Mouse (Mus musculus) gastrocnemius, postnatal 36 days (tissue): Measurements from ENCODE around the gene Foxc2. TPM values are rescaled to one million over a fixed set of nuclear protein-coding genes. Genes with fewer than 3 reads are reported as not detected.

Experiments used
- DNase-seq, 2 experiments: peaks; one replicate each; pipeline ENCODE4 v3.0.0; 2022
- intact Hi-C: fragments of 180-260 bp; cut with DNase I; formaldehyde crosslinking; loops from one replicate; pipeline ENCODE4 v1.15.1; 2025
- total RNA-seq, 2 experiments: library from RNA; stranded (reverse); gene quantifications; 2 replicates each; pipeline ENCODE4 v1.2.3; 2021

Gene Foxc2
- total RNA-seq, 2 experiments from 2014 or later = 0.18 to 0.27 TPM

- intact Hi-C loops = loop anchor here (2.0 kb wide), 1 partner anchor 112 kb away; no protein-coding TSS in a partner anchor
- no peak for DNase-seq
Measured at GRCm38 (mm10) chr8:121085011-121085410, 31.0 kb upstream of the Foxc2 start.

DNA sequence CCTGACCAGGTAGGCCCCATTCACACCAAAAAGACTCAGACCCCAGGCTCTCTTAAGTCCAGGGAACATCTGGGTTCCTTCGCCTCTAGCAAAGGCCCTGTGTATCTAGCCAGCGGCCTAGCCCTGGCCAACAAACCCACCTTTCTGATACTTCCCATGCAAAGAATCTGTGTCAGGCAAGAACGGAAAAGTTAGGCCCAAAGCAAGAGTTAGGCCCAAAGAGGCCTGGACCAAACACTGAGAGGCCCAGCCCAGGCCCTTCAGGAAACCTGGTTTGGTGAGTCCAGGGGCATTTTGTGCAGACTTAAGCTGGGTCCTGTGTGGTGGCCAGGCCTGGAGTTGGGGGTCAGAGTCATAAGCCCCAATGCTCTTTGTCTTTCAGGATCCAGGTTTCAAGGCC is 30.4 kb upstream of the Foxc2 start:
- intact Hi-C loops = loop anchor here (2.0 kb wide), 1 partner anchor 113 kb away; no protein-coding TSS in a partner anchor
- no peak for DNase-seq

- intact Hi-C loops = no loop called here
- DNase-seq = no peak
Measured at GRCm38 (mm10) chr8:121086004-121086900, 29.7 kb upstream of the Foxc2 start.

- intact Hi-C loops = no loop called here
- DNase-seq = no peak
Measured at GRCm38 (mm10) chr8:121088281-121088680, 27.7 kb upstream of the Foxc2 start.

- no peak for DNase-seq
- intact Hi-C loops = no loop called here
Measured at GRCm38 (mm10) chr8:121088871-121089630, 26.9 kb upstream of the Foxc2 start.

GRCm38 (mm10) chr8:121089631-121090380 is 26.2 kb upstream of the Foxc2 start:
- no peak for DNase-seq
- intact Hi-C loops = loop anchor here (10.0 kb wide), 1 partner anchor 405 kb away; no protein-coding TSS in a partner anchor

GRCm38 (mm10) chr8:121090716-121091115 is 25.3 kb upstream of the Foxc2 start:
- intact Hi-C loops = loop anchor here (10.0 kb wide), 1 partner anchor 406 kb away; no protein-coding TSS in a partner anchor
- DNase-seq = no peak

DNA sequence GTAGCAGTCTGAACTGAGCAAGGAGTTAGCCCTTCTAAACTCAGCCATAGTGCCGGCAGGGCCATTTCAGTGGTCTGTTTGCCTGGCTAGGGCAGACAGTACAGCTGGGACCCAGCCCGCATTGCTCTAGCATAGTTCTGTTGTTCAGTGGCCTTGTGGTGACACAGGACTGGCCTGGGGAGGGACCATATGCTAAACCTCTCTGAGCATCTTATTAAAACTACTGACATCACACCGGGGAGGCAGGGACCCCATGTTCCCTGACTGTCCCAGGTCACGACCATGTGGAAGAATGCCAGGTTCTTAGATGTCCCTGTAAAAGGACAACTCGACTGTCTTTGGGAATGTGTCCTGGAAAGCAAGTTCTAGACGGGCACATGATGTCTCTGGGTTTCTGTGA is 23.8 kb upstream of the Foxc2 start:
- intact Hi-C loops = loop anchor here (2.0 to 10.0 kb wide), 4 partner anchors 121 to 407 kb away; no protein-coding TSS in a partner anchor

GRCm38 (mm10) chr8:121092627-121093026 is 23.3 kb upstream of the Foxc2 start:
- peak; percentile 75 to 78 for DNase-seq
- intact Hi-C loops = loop anchor here (2.0 to 10.0 kb wide), 4 partner anchors 122 to 408 kb away; no protein-coding TSS in a partner anchor

More for the DNA sequence above, 23.8 kb upstream of the Foxc2 start:
- DNase-seq = no peak

DNA sequence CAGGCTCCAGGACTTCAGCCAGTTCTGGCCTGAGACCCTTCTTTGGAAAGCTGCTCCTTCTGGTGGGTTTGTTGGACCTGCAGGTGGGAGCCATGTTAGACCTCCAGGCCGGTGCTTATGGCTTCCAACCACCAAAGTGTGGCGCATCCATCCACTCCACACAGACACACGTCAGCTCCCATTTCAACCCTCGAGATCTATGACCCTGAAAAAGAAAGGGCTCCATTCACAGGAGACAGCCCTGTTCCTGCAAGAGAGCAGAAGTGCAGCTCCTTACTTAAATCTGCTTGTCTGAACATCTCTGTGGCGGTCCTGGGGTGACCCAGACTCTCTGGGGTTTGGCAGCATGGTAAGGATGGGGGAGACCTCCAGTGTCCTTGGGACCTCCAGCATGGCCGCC is 22.5 kb upstream of the Foxc2 start:
- intact Hi-C loops = loop anchor here (2.0 to 10.0 kb wide), 4 partner anchors 123 to 409 kb away; no protein-coding TSS in a partner anchor
- DNase-seq = no peak

- peak; percentile 56 to 58 for DNase-seq
- intact Hi-C loops = no loop called here
Measured at GRCm38 (mm10) chr8:121104049-121104818, 11.7 kb upstream of the Foxc2 start.

DNA sequence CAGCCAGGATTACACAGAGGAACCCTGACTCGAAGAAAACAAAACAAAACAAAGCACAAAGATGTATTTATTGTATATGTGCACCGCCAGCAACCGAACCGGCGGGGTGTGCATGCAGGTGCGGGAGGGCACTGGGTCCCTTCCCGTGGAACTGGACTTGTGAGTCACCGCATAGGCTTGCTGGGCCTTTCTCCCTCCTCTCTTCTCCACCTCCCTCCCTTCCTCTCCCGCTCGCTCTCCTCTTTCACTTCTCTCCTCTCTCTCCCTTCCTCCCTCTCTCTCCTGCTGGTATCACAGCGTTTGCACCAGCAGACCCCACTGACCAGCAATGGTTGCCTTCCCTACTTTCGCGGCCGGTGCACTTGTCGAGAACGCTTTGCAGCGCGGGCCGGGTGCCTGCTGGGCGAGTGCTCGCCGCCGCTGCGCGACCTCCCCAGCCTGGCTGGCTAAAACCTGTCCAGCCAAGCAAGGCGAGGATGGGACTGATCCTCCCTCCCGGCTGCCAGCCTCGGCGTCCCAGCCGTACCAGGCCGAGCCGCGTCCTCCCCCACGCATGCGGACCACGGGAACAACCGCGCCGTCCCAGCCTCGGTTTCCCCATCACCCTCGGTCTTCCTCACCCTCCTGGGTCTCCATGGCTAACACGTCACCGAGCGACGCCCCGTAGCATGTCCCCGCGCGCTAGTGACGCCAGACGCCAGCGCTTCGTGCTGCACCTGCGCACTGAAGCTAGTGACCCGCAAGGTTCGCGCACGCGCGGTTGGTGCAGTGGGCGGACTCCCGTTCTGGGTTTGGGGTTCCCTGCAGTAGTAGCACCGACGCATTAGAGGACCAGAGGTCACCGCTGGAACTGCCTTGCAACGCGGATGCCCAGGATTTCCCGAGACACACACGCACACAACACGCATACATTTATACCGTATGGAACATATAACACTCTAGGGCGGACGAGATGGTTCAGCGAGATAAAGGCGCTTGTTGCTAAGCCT is 8.0 kb upstream of the Foxc2 start, which contains the start of gene Mthfsd:
Gene Mthfsd (minus strand): TSS at position 725 of the 989 bp plus-strand sequence.
- peak; percentile 98 for DNase-seq
- intact Hi-C loops = no loop called here

- DNase-seq = no peak
- intact Hi-C loops = no loop called here
Measured at GRCm38 (mm10) chr8:121108657-121109056, 7.3 kb upstream of the Foxc2 start.

- intact Hi-C loops = no loop called here
- no peak for DNase-seq
Measured at GRCm38 (mm10) chr8:121111145-121111907, 4.6 kb upstream of the Foxc2 start.

DNA sequence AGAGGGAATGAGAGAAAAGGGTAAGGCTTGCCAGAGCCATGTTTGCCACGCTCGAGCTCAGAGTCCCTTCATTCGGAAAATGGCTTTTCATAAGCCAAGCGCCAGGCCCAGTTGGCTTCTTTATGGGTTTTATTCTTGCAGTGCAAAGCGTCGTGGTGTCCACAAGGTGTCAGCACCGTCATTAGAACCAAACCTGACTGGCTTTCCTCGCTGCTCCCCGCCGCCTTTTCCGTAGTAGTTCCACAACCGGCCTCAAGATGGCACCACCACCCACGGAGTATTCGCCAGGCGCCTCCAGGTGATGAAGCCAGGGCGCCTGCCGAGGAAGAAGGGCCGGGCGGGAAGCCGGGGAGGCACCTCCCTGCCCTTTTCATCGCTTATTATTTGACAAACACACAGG is 2.7 kb upstream of the Foxc2 start:
- DNase-seq = peak; percentile 92 to 97
- intact Hi-C loops = loop anchor here (2.0 kb wide), 2 partner anchors 280 to 400 kb away; no protein-coding TSS in a partner anchor

- no peak for DNase-seq
- intact Hi-C loops = loop anchor here (5.0 kb wide), 1 partner anchor 97 kb away; no protein-coding TSS in a partner anchor
Measured at GRCm38 (mm10) chr8:121115136-121115535, 835 bp upstream of the Foxc2 start.

- intact Hi-C loops = loop anchor here (5.0 kb wide), 1 partner anchor 96 kb away; no protein-coding TSS in a partner anchor
- DNase-seq = no peak
Measured at GRCm38 (mm10) chr8:121116591-121117185, 717 bp downstream of the Foxc2 start.
